Mouse (Mus musculus): ENCODE results near the gene Plrg1.

Plrg1 gene

DNA sequence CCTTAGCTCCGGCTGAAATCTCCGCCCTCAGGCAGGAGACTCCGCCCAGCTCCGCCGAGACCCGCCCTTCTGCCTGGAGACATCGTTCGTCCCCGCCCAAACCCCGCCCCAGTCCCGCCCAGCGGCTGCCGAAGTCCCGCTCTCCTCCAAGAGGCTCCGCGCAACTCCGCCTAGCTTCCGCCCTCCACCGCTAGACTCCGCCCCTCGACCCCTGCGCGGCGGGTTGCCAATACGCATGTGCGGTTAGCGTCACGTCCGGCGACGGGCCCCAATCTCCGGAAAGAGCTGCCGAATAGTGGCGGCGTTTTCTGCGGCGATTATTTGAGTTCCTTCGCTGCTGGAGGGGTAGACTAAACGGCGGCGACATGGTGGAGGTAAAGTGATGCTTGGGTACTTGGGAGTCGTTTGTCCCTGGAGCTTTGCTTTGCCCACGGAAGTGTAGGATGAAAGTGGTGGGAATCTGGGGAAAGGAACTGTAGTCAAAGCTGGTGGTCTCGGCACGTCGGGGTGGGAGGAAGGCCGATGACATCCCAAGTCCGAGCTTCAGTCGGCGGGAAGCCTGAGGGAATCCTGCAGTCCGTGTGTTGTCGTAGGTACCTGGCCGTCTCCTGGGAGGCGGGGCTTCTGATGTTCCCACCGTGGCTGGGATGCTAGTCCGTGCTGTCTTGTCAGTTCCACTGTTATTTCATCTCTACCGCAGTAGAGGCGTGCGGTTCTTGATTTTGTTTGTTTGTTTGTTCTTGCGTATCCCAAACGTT, at the start of gene Plrg1:
Gene Plrg1, plus strand, starts transcription at position 242 of the 758 bp plus-strand sequence.
- DNase-seq (ENCODE audit: low spot score in 2 of 2), result peak; percentile 95 to 97

DNA sequence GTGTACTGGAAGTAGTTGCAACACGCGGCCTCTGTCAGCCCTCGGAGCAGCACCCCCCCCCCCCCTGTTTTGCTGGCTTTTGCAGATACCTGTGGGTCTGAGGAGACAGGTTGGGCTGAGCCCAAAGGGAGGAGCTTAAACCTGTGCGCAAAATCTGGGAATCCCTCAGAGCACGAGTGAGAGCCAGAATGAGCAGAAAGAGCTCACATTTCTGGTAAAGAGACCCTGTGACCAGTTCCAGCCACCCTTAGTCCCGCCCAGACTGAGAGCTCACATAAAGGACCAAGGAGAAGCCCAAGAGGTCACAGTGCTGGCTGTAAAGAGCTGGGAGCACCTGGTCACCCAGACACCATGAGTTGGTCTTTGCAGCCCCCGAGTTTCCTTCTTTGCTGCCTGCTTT, 47.8 kb upstream of the Plrg1 start, which contains the start of gene Fgg:
Gene Fgg, plus strand, starts transcription at position 168 of the 400 bp plus-strand sequence.
- DNase-seq (ENCODE audit: low spot score in 2 of 2), result no peak

DNA sequence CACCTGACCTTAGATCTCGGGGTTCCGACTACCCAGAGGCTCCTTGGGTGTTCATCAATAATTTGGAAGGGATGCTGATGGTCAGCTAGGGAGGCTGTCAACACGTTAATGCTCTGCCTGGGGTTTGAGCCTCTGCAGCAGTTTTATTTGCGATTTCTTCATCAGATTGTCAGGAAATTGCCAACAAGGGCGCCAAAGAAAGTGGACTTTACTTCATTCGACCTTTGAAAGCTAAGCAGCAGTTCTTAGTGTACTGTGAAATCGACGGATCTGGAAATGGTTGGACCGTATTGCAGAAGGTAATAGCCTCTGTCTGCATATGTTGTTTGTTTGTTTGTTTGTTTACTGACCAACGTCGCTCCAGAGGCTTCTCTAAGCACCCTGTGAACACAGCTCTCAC, 45.0 kb upstream of the Plrg1 start:
- DNase-seq (ENCODE audit: low spot score in 2 of 2), result no peak

DNA sequence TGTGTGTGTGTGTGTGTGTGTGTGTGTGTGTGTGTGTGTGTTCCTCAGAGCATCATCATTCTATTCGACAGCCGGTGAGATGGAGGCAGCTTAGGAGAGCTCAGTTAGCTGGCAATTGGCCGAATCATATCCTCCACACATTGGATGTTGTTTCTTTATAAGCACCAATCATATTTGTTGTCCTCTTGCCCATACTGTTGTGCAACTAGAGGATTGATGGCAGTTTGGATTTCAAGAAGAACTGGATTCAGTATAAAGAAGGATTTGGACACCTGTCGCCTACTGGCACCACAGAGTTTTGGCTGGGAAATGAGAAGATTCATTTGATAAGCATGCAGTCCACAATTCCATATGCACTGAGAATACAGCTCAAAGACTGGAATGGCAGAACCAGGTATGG, 44.2 kb upstream of the Plrg1 start:
- DNase-seq (ENCODE audit: low spot score in 2 of 2), result no peak

DNA sequence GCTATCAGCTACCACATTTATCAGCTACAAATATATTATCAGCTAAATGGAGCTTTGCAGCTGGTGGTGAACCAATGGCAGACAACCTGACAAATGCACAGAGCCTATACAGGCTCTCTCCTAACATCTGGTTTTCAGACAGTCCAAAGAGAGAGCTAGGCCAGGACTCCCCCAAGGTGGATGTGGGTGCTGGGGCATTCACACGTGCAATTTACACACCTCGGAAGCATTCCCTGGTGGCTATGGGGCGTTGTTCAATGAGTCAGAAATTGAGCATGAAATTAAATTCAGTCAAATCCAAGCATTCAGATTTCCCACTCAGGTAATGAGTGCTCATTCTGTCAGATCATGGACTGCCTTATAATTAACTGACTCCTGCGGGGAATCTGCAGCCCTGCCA, 43.8 kb upstream of the Plrg1 start:
- no peak for DNase-seq (ENCODE audit: low spot score in 2 of 2)

DNA sequence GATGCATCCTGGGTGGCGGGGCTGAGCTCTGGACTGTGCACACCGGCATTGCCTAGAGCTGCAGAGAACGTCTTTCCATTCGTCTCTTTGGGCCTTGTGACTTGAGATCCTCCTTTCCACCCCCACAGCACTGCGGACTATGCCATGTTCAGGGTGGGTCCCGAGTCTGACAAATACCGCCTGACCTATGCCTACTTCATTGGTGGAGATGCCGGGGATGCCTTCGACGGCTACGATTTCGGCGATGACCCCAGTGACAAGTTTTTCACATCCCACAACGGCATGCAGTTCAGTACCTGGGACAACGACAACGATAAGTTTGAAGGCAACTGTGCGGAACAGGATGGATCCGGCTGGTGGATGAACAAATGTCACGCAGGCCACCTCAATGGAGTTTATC, 42.7 kb upstream of the Plrg1 start:
- no peak for DNase-seq (ENCODE audit: low spot score in 2 of 2)

DNA sequence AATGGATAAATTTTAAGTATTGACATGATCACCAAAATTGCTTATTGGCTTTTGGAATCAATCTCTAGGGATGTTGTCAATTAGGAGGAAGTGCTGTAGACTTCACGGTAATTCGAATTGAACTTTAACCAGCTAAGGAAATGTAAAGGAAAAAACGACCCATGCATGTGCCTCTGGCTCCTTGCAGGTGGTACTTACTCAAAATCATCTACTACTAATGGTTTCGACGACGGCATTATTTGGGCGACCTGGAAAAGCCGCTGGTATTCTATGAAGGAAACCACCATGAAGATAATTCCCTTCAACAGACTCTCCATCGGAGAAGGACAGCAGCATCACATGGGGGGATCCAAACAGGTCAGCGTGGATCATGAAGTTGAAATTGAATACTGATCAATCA, 41.4 kb upstream of the Plrg1 start:
- DNase-seq (ENCODE audit: low spot score in 2 of 2), result no peak

DNA sequence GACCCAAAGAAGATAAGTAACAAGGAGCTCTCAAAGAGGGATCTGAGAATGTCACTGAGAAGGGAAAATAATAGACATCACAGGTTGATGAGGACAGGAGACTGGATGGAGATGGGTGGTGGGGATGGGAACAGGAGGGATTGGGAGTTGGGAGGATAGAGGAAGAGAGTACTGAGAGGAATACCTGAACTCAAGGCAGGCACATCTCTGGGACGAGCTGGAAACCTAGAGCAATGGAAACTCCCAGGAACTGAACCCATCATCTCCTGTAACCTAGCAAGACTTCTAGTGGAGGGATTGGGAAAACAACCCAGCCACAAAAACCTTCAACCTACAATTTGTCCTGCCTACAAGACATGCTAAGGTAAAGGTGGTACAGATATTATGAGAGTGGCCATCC, 39.1 kb upstream of the Plrg1 start:
- DNase-seq (ENCODE audit: low spot score in 2 of 2), result no peak

DNA sequence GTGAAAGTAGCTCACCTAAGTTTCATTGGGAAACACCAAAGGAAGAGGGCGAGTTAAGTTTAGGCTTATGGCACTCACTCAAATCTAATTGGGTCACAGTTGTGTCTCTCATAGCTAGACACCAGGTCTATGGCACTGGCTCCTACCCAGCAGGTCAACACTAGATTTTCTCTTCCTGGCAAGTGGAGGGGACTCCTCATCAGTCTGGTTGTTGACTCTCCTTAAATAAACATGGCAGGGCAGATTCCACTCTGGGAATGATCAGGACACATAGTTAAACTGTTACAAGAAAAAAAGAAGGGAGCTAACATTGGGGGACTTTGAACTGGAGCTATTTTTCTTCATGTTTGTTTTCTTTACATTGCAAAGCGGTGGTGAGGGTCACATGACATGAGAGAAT, 34.9 kb upstream of the Plrg1 start:
- no peak for DNase-seq (ENCODE audit: low spot score in 2 of 2)

DNA sequence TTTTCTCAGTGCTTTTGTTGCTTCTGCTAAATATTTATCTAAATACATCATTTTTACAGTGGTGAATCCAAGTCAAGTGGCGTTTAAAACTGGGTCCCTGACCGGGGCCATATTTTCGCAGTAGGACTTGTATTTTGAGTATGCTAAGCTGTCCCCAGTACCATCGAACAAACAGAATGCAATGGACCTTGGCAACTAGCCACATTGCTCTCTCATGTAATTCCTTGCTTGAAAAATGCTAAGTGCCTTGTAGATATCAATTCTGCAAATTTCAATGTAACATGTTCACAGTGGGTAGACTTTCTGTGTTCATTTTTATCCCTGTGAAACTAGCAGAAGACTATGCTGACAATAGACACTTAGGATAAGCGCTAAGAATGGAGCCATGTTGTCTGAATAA, 34.1 kb upstream of the Plrg1 start:
- no peak for DNase-seq (ENCODE audit: low spot score in 2 of 2)

DNA sequence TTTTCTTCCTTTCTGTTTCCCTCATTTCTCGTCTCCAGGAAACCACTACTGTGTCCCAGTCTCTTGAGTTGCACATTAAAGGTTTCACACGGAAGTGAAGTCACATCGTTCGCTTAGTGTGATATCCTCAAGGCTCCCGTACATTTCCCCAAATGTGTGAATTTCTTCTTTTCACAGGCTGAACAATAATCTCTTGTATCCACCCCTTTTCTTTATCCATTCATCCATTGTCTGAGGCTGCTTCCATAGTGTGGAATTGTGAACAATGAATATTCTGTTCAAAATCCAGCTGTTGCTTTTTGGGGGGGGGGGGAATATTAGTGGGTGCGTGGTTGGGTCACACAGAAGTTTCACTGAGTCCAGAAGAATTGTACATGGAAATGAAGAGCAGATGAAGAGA, 30.3 kb upstream of the Plrg1 start:
- no peak for DNase-seq (ENCODE audit: low spot score in 2 of 2)

DNA sequence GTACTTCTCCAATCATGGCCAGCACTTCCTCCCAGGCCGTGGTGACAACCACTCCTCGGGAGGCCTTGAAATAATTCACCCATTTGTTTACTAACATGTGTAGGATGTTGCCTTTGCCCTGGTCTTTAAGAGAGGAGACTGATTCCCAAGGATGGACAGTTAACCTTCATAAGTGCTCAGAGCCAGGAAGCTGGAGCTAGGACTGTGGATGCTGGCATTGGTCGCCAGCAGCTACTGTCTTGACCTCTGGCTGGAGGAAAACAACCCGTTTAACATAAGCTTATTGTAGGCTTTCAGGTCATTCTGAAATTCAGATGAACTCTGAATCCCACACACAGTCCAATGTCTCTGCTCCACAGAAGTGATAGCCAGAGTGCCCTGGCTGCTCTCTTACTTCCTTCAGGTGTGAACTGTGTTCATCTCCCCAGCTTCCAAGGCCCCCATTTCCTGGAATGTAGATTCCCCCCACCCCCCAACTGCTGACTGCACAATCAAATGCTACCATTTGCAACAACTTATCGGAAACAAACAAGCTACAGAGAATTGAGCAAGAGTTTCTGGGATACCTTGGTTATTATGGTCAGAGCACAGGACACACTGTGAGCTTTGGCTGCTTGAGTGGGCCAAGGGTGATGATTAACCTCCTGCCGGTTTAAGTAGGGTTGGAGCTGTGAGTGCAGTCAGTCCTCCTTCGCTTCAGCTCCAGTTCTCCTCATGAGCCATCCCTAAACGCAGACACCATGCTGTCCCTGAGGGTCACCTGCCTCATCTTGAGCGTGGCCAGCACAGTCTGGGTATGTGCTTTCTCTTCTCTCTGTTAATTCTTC, 29.6 kb upstream of the Plrg1 start, which contains the start of gene Fga:
Gene Fga, plus strand, starts transcription at position 602 of the 827 bp plus-strand sequence.
- no peak for DNase-seq (ENCODE audit: low spot score in 2 of 2)

DNA sequence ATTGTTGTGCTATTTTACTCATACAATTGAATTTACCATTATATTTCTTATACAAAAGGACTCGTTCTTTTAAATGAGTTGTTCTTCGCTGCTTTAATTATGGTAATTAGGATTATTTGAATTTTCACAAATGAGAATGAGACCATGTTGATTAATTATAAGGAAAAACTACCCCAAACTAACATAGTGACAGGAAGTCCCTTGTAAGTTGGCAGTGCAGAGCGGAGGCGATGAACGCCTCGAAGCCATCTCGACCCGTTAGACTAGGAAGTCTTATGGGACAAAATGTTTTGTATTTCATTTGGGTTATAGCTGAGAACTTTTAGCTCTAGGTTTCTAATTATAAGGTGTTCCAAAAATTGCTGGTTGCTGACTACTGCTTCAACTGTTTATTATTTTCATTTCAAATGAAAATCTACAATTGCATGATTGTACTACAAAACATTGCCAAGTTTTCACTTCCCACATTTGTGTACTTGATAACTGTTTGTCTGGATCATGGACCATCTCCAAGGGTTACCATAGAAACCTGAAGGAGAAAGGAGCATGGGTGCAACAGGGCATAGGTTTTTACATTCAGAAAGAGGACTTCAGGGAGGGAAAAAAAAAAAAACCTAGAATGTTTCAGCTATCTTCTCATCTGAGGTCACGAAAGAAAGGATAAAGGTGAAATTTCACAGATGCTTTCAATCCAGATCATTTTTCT, 27.6 kb upstream of the Plrg1 start:
- no peak for DNase-seq (ENCODE audit: low spot score in 2 of 2)

DNA sequence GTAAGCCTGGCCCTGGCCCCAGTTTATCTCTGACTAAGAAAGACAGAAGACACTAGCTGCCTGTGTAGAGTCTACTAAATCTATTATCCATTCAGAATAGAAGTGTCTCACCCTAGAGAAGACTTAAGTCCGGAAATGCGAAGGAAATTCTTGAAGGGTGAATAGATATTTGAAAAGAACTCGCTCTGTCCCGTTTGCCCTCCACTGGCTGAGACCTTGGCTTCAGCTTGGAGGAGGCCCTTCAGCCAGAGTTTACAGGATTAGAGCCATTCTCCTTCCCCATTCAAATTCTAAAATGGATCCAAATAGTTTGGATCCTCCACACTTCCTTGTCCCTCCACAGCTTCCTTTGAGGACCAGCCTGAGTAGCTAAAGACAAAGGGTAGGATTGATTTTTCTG, 25.0 kb upstream of the Plrg1 start:
- DNase-seq (ENCODE audit: low spot score in 2 of 2), result no peak

DNA sequence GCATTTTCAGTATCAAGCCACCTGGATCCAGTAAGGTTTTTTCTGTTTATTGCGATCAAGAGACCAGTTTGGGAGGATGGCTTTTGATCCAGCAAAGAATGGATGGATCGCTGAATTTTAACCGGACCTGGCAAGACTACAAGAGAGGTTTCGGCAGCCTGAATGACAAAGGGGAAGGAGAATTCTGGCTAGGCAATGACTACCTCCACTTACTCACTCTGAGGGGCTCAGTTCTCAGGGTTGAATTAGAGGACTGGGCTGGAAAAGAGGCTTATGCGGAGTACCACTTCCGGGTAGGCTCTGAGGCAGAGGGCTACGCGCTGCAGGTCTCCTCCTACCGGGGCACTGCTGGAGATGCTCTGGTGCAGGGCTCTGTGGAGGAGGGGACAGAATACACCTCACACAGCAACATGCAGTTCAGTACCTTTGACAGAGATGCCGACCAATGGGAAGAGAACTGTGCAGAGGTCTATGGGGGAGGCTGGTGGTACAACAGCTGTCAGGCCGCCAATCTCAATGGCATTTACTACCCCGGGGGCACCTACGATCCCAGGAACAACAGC, 22.5 kb upstream of the Plrg1 start:
- no peak for DNase-seq (ENCODE audit: low spot score in 2 of 2)

DNA sequence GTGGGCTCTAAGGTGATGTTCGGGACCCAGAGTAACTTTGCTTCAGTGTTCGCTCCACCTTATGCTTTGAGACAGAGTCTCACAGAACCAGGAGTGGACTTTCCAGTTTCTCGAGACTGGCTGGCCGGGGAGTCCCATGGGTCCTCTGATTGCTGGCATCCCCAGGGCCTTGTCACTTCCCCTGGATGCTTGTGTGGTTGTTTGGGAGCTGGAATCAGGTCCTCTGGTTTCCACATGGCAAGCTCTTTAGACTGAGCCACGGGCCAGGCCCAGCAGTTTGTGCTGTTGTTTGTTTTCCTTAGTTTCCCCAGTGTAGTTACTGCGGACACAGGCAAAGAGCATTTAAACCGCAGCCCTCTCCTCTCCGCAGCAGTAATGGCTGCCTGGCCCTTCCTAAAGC, 21.5 kb upstream of the Plrg1 start:
- DNase-seq (ENCODE audit: low spot score in 2 of 2), result no peak

DNA sequence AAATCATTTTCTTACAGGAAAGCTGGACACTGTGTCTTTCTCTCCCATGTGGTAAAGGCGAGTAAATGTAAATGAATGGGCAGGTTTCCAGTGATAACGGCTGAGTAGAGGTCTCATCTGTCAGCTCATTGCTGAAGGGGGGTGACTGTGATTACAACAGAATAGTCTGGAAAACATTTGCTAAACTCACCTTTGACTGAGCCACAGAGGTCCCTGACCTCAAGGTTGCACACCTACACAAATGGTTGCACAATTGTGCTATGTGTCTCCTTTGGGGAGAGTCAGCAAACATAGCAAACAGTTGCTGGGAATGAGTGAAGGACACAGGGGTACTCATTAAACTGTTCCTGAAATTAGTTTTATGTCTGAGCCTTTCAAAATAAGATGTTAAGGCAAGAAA, 16.5 kb upstream of the Plrg1 start:
- no peak for DNase-seq (ENCODE audit: low spot score in 2 of 2)

DNA sequence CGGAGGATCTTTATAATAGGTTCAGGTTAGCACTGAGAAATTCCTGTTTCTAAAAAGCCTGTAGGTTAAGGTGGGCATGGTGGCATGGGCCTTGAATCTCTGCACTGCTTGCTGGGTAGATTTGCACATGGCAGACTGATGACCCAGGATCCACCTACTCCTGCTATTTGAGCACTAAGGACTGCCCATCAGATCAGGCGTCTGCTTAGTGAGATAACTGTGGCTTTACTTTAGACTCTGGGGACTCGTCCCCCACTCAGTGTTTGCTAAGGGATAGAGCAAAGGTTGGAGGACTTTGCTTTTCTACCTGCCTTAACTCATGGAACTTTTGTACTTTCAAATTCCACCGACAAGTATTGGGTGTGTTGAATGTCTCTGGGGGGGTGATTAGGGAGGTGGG, 15.7 kb upstream of the Plrg1 start:
- DNase-seq (ENCODE audit: low spot score in 2 of 2), result no peak

DNA sequence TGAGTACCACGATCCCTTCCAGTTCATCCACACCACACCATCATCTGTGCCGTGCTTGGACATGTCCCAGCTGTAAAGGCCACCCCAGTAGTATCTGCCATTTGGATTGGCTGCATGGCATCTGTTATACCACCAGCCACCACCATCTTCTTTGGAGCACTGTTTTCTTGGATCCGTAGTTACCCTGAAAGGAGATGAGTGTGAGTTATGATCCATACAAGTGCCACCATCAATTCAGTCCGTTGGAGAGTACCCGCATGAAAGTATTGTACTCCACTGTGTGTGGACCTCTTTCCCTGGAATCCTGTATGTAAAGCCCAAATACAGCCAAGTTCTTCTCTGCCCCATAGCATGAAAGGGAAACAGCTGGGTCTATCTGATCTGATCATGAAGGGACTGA, 12.9 kb upstream of the Plrg1 start:
- DNase-seq (ENCODE audit: low spot score in 2 of 2), result no peak

DNA sequence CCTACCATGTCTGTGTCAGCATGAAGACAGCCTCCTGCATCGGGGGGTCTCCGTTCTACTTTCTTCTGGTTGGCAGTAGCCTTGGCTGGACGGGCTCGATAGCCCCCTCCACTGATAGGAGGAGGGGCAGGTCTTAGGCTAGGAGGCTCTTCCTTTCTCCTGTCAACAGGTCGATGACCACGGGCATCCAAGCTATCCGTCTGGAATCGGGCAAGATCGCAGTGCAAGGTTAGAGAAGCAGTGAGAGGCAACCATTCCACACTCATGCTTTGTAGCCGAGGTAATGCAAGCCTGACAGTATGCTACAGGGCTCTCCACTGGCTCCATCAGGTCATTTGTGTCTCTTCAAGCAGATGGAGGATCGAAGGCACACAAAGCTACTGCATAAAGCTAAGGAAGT, 8.7 kb upstream of the Plrg1 start:
- DNase-seq (ENCODE audit: low spot score in 2 of 2), result no peak

DNA sequence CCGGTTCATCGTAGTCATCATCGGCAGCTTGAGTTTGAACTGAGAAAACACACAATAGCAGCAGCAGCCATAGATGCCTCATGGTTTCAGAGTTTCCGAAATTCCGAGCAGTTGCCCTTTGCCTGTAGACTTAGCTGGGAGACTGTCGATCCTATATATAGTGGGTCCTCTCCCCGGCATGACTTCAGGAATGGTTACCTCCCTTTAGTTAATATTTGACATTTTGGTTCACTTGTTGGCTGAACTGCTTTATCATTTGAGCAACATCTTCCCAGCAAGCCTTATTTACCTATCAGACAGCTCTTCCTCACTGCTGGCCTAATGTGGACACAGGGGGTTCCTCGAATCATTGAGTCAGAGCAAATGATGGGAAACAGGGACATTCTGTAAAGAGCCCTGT, 5.6 kb upstream of the Plrg1 start, which contains the start of gene Fgb:
Gene Fgb, minus strand, starts transcription at position 184 of the 400 bp plus-strand sequence.
- DNase-seq (ENCODE audit: low spot score in 2 of 2), result no peak

DNA sequence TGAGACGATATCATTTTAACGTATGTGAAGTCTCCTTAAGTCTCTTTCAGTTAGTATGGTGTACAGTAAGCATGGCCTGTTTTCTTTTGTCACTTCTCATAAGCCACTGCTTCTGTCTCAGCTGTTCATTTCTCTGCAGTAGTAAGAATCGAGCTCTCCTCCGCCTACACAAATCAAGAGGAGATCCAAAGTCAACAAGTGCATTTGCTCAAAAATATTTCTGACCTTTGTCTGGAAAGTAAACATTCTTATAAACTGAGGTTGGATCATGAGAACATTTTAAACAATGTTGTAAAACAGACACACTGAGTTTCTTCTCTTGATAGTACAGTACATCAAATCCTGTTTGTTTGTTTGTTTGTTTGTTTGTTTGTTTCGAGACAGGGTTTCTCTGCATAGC, 4.7 kb upstream of the Plrg1 start:
- no peak for DNase-seq (ENCODE audit: low spot score in 2 of 2)
